Mouse (Mus musculus) liver, adult 2 months (tissue): ENCODE results near the gene Serpina10. TPM values are rescaled to one million over a fixed set of nuclear protein-coding genes. Genes with fewer than 3 reads are reported as not detected.

Experiments
- DNase-seq: peaks from one replicate; pipeline ENCODE4 v3.0.0-alpha.2; 2011; ENCODE audit warnings: low read depth, low spot score; ENCODE audit errors: extremely low read depth
- H3K27ac ChIP-seq: fragments of 200-500 bp; replicated peaks from 2 replicates; pipeline ENCODE4 v1.5.1; 2012; ENCODE audit warnings: low read depth, mild to moderate bottlenecking, control low read depth, inconsistent platforms, low read length; ENCODE audit not compliant: insufficient read depth
- H3K27me3 ChIP-seq: fragments of 200-500 bp; 2 replicates; pipeline ENCODE4 v1.6.1; 2012; ENCODE audit warnings: mild to moderate bottlenecking, moderate library complexity, low read length, inconsistent platforms; ENCODE audit not compliant: control insufficient read depth, insufficient read depth
- H3K36me3 ChIP-seq: fragments of 200-500 bp; 2 replicates; pipeline ENCODE4 v1.6.1; 2012; ENCODE audit warnings: low read length, inconsistent platforms; ENCODE audit not compliant: control insufficient read depth, insufficient read depth
- H3K4me1 ChIP-seq: fragments of 200-500 bp; 2 replicates; pipeline ENCODE4 v1.6.1; 2011; ENCODE audit warnings: low read length; ENCODE audit not compliant: control insufficient read depth, insufficient read depth
- H3K4me3 ChIP-seq: fragments of 200-500 bp; 2 replicates; pipeline ENCODE4 v1.5.1; 2011; ENCODE audit warnings: low read depth, mild to moderate bottlenecking, control low read depth, low read length, moderate library complexity; ENCODE audit not compliant: insufficient read depth
- H3K79me2 ChIP-seq: fragments of 200-500 bp; 2 replicates; pipeline ENCODE4 v1.6.1; 2012; ENCODE audit warnings: inconsistent platforms, mild to moderate bottlenecking, low read length, moderate library complexity; ENCODE audit not compliant: control insufficient read depth, insufficient read depth
- H3K9ac ChIP-seq: fragments of 200-500 bp; 2 replicates; pipeline ENCODE4 v1.6.1; 2012; ENCODE audit warnings: low read depth, mild to moderate bottlenecking, control low read depth, inconsistent platforms, low read length
- CTCF ChIP-seq: fragments of 200-500 bp; IDR thresholded peaks from 2 replicates; pipeline ENCODE4 v1.5.1; 2011; ENCODE audit warnings: low read depth, low read length, control low read depth
- POLR2A ChIP-seq: fragments of 200-500 bp; IDR thresholded peaks from 2 replicates; pipeline ENCODE4 v1.6.1; 2011; ENCODE audit warnings: low read length, control low read depth; ENCODE audit not compliant: insufficient read depth; ENCODE audit errors: extremely low read depth
- WGBS: fragments of 180-500 bp; shearing (Covaris S2); methylation state at CpG from one replicate; pipeline ENCODE4 v1.1.7; 2018; 5-methylcytosine and 5-hydroxymethylcytosine counted together
- polyA plus RNA-seq: library from polyadenylated mRNA; depleted of rRNA; stranded (reverse); fragments of >200 nt; gene quantifications from 2 replicates; pipeline ENCODE4 v1.2.3, GENCODE M21; 2012
- total RNA-seq: library from RNA; depleted of rRNA; stranded (reverse); fragments of >200 nt; gene quantifications from 2 replicates; pipeline ENCODE4 v1.2.3, GENCODE M21; 2014

The Serpina10 gene
- total and polyA plus RNA-seq, 2 experiments = 74.7 to 204 TPM

DNA sequence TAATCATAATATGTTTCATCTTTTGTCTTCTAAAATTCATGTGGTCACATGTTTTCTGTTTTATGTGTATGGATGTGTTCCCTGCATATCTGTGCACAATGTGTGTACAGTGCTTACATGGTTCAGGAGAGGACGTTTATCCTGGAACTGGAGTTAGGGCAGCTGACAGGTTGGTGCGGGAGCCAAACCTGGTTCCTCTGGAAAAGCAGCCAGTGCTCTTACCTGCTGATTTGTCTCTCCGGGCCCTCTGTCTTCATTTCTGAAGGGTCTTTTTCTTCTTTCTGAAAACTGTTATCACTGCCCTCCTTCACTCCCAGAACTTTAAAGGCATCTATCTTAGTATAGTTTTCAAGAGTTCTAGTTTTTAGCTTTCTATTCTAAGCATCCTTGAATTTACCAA, 12.6 kb upstream of the Serpina10 start:
- H3K27ac ChIP-seq = no peak overlapping the region
- DNase-seq = no peak
- WGBS = 39% methylated on average over 3 of the region's 3 CpGs
- H3K4me1 ChIP-seq = peaks cover 1% of the 10 kb centered on the region; the same call in 1 of the 2 replicates
- H3K79me2 ChIP-seq = no peaks in the 10 kb centered on the region
- H3K4me3 ChIP-seq = no peak overlapping the region
- peaks cover 24% of the 10 kb centered on the region for H3K36me3 ChIP-seq
- no peak for TF ChIP-seq POLR2A
- TF ChIP-seq CTCF = no peak
- H3K9ac ChIP-seq = no peak overlapping the region
- no peaks in the 10 kb centered on the region for H3K27me3 ChIP-seq

- no peaks in the 10 kb centered on the region for H3K27me3 ChIP-seq
- H3K4me3 ChIP-seq = no peak overlapping the region
- H3K4me1 ChIP-seq = peaks cover 1% of the 10 kb centered on the region; the same call in 1 of the 2 replicates
- peaks cover 19% of the 10 kb centered on the region for H3K36me3 ChIP-seq
- 1% methylated on average over 2 of the region's 2 CpGs for WGBS
- no peaks in the 10 kb centered on the region for H3K79me2 ChIP-seq
- no peak overlapping the region for H3K27ac ChIP-seq
- TF ChIP-seq CTCF (peak; percentile 76), POLR2A (no peak)
- DNase-seq = peak; percentile 59
- no peak overlapping the region for H3K9ac ChIP-seq
These were observed 12.1 kb upstream of the Serpina10 start for GRCm38 (mm10) chr12:103643336-103643735.

DNA sequence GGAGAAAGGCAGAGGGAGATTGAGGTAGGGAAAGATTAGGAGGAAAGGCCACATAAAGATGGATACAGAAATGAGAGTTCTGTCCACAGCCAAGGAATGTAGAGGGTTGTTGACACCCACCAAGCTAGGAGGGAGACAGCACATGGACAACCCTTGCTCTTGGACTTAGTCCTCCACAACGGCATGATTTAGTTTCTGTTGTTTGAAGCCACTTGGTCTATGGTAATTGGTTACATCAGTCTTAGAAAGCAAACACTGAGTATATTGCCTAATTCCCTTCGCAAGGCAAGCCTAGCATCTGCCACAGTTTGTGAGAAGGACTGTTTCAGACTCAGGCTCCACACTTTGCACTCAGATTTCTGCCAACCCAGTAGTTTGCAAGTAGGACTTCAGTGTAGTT, 4.6 kb upstream of the Serpina10 start:
- Histone ChIP-seq H3K36me3 (no peaks in the 10 kb centered on the region), H3K79me2 (peaks cover 2% of the 10 kb centered on the region; the same call in 1 of the 2 replicates), H3K9ac (no peak overlapping the region), H3K4me1 (peaks cover 23% of the 10 kb centered on the region), H3K27me3 (no peaks in the 10 kb centered on the region), H3K27ac (peak overlapping the region; percentile 79), H3K4me3 (no peak overlapping the region)
- 23% methylated on average over 2 of the region's 2 CpGs for WGBS
- TF ChIP-seq POLR2A = no peak
- no peak for TF ChIP-seq CTCF
- peak; percentile 99 for DNase-seq

DNA sequence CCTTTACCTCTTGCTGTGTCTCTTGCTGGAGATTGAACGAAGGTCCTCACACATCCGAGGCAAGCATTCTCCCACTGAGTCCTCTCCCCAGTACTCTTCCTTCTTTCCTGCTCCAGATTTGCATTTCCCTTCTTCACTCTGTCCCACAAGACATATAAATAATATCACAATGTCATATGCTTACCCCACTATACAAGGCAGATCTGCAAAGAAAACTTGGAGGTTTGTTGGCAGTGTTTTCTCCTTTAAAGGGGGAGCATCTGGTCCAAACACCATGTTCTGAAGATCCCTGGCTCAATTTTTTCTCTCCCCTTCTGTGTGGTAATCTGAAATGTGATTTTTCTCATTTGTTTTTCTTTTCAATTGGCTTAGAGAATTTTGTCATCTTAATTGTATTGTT, 3.2 kb upstream of the Serpina10 start:
- Histone ChIP-seq H3K4me3 (no peak overlapping the region), H3K4me1 (peaks cover 28% of the 10 kb centered on the region), H3K9ac (no peak overlapping the region), H3K79me2 (peaks cover 16% of the 10 kb centered on the region; the same call in 1 of the 2 replicates), H3K27me3 (no peaks in the 10 kb centered on the region), H3K27ac (peak overlapping the region; percentile 55; the same call in 1 of the 2 replicates), H3K36me3 (no peaks in the 10 kb centered on the region)
- TF ChIP-seq CTCF = no peak
- TF ChIP-seq POLR2A = no peak
- no peak for DNase-seq
- 92% methylated on average over 2 of the region's 2 CpGs for WGBS

- peaks cover 39% of the 10 kb centered on the region for H3K36me3 ChIP-seq
- WGBS = 46% methylated on average over 10 of the region's 10 CpGs
- TF ChIP-seq POLR2A = no peak
- no peak for TF ChIP-seq CTCF
These were observed 14.4 kb downstream of the Serpina10 start for GRCm38 (mm10) chr12:103616860-103617261.

GRCm38 (mm10) chr12:103615734-103616133, 15.5 kb downstream of the Serpina10 start:
- no peak for TF ChIP-seq CTCF
- no peak for TF ChIP-seq POLR2A

More at GRCm38 (mm10) chr12:103616860-103617261, 14.4 kb downstream of the Serpina10 start:
- Histone ChIP-seq H3K4me1 (peaks cover 15% of the 10 kb centered on the region), H3K27ac (no peak overlapping the region), H3K79me2 (no peaks in the 10 kb centered on the region), H3K4me3 (no peak overlapping the region), H3K27me3 (no peaks in the 10 kb centered on the region), H3K9ac (no peak overlapping the region)
- DNase-seq = no peak

More at GRCm38 (mm10) chr12:103615734-103616133, 15.5 kb downstream of the Serpina10 start:
- WGBS = 15% methylated on average over 4 of the region's 4 CpGs
- H3K36me3 ChIP-seq = peaks cover 48% of the 10 kb centered on the region
- peaks cover 15% of the 10 kb centered on the region for H3K4me1 ChIP-seq
- DNase-seq = peak; percentile 86
- peak overlapping the region; percentile 25; the same call in 1 of the 2 replicates for H3K27ac ChIP-seq
- no peaks in the 10 kb centered on the region for H3K79me2 ChIP-seq
- no peak overlapping the region for H3K4me3 ChIP-seq
- H3K9ac ChIP-seq = no peak overlapping the region
- H3K27me3 ChIP-seq = no peaks in the 10 kb centered on the region
